Mouse (Mus musculus) CH12.LX (cell line): Measurements from ENCODE around the gene Serpinb1c.

ENCODE experiments used
- HCFC1 ChIP-seq: IDR thresholded peaks from 2 replicates; pipeline ENCODE4 v1.6.1; 2012; ENCODE audit warnings: low read depth, mild to moderate bottlenecking, inconsistent platforms, low read length, improper control_type of control experiment
- POLR2A ChIP-seq: IDR thresholded peaks from 2 replicates; pipeline ENCODE4 v1.6.1; 2011; ENCODE audit warnings: low read depth, mild to moderate bottlenecking, improper control_type of control experiment, low read length

DNA sequence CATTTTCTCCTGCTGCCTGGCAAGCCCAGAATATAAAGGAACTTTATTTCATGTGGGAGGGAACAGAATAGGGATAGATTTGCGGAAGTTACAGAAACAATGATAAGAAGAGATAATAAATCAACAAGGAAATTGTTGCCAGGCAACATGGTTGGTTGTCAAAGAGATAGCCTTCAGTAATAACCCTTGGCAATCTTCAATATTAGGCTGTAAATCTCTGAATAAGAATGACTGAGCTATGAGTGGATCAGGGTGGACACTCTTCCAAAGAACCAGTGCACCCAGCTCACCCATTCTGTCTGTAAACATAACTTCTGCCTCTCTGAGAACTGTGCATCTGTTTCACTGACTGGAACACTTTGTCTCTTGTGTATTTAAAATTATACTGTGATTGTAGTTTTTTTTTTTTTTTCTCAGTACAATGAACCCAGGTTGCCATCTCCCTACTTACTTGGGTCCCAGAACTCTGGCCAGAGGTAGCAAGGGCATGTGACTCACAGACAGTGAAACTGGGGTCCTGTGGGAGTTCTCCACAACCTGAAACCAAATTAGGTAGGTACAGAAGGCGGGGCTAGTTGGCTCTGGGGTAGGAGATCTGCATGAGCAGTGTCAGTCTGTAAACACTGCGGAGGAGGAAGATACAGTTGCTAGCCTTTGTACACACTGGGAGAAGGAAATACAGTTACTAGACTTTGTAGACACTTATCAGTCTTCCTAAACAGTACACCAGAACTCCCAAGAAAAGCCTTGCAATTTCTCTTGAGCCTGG, 66.3 kb downstream of the Serpinb1c start:
- TF ChIP-seq POLR2A (no peak), HCFC1 (no peak)
